Mouse (Mus musculus) spleen, adult 2 months (tissue): ENCODE measurements at regions not wholly inside any gene's neighbourhood (a gene's known extent, or its start where the extent isn't known, plus 50 kb on each side); places are given as distances from the start of the nearest gene placed in this dataset.
"Not testable (repeated sequence)": the region's sequence is repeated elsewhere in the genome, so short reads cannot be mapped to it uniquely, and the experiment has no call there.

ENCODE experiments used
- DNase-seq, 2 experiments: peaks; one replicate each; pipeline versions ENCODE4 v3.0.0 to v3.0.0-alpha.2; 2012 to 2021; ENCODE audit warnings: low spot score in 2 of 2, low read depth in 1 of 2
- H3K27ac ChIP-seq: fragments of 200-500 bp; 2 replicates; pipeline ENCODE4 v1.5.1; 2012; ENCODE audit warnings: low read length, inconsistent platforms; ENCODE audit not compliant: insufficient read depth
- H3K27me3 ChIP-seq: fragments of 200-500 bp; 2 replicates; pipeline ENCODE4 v1.6.1; 2012; ENCODE audit warnings: mild to moderate bottlenecking, moderate library complexity, low read length, inconsistent platforms; ENCODE audit not compliant: control insufficient read depth, insufficient read depth
- H3K36me3 ChIP-seq: fragments of 200-500 bp; 2 replicates; pipeline ENCODE4 v1.6.1; 2012; ENCODE audit warnings: mild to moderate bottlenecking, low read length, inconsistent platforms; ENCODE audit not compliant: control insufficient read depth, insufficient read depth
- H3K4me1 ChIP-seq: fragments of 200-500 bp; 2 replicates; pipeline ENCODE4 v1.6.1; 2011; ENCODE audit warnings: inconsistent platforms; ENCODE audit not compliant: control insufficient read depth, insufficient read depth, insufficient read length
- H3K4me3 ChIP-seq: fragments of 200-500 bp; 2 replicates; pipeline ENCODE4 v1.5.1; 2011; ENCODE audit warnings: mild to moderate bottlenecking, inconsistent platforms; ENCODE audit not compliant: insufficient read depth, insufficient read length; ENCODE audit errors: extremely low read depth
- CTCF ChIP-seq: fragments of 200-500 bp; IDR thresholded peaks from 2 replicates; pipeline ENCODE4 v1.5.1; 2011; ENCODE audit warnings: mild to moderate bottlenecking, inconsistent platforms; ENCODE audit not compliant: insufficient read depth, insufficient read length, insufficient replicate concordance; ENCODE audit errors: extremely low read depth
- POLR2A ChIP-seq: fragments of 200-500 bp; IDR thresholded peaks from 2 replicates; pipeline ENCODE4 v1.6.1; 2011; ENCODE audit warnings: low read depth, low read length, inconsistent platforms
- WGBS: fragments of 180-500 bp; shearing (Covaris S2); methylation state at CpG from one replicate; pipeline ENCODE4 v1.1.7; 2018; 5-methylcytosine and 5-hydroxymethylcytosine counted together

GRCm38 (mm10) chr4:131435222-131435621, 402.9 kb downstream of the Ptpru start:
- no peak overlapping the region for H3K27ac ChIP-seq
- H3K36me3 ChIP-seq = no peaks in the 10 kb centered on the region
- H3K4me3 ChIP-seq = no peak overlapping the region
- H3K4me1 ChIP-seq = no peaks in the 10 kb centered on the region
- WGBS = 86% methylated on average over 12 of the region's 12 CpGs
- TF ChIP-seq POLR2A = no peak
- TF ChIP-seq CTCF = no peak
- no peaks in the 10 kb centered on the region for H3K27me3 ChIP-seq
- DNase-seq = no peak

- Histone ChIP-seq H3K27ac (no peak overlapping the region), H3K36me3 (no peaks in the 10 kb centered on the region), H3K4me3 (no peak overlapping the region), H3K27me3 (no peaks in the 10 kb centered on the region), H3K4me1 (no peaks in the 10 kb centered on the region)
- no peak for TF ChIP-seq POLR2A
- 65% methylated on average over 2 of the region's 2 CpGs for WGBS
- no peak for DNase-seq
Measured at GRCm38 (mm10) chr4:131438403-131438802, 399.7 kb downstream of the Ptpru start.

GRCm38 (mm10) chr4:131438883-131439282, 399.2 kb downstream of the Ptpru start:
- no peaks in the 10 kb centered on the region for H3K27me3 ChIP-seq
- WGBS = 38% methylated on average over 2 of the region's 2 CpGs
- no peaks in the 10 kb centered on the region for H3K4me1 ChIP-seq
- DNase-seq = no peak
- H3K36me3 ChIP-seq = no peaks in the 10 kb centered on the region
- TF ChIP-seq POLR2A (no peak), CTCF (no peak)
- H3K4me3 ChIP-seq = no peak overlapping the region
- H3K27ac ChIP-seq = no peak overlapping the region

- Histone ChIP-seq H3K4me1 (no peaks in the 10 kb centered on the region), H3K27me3 (no peaks in the 10 kb centered on the region), H3K36me3 (no peaks in the 10 kb centered on the region), H3K4me3 (no peak overlapping the region), H3K27ac (no peak overlapping the region)
- no peak for TF ChIP-seq POLR2A
- DNase-seq = no peak
- 72% methylated on average over 3 of the region's 3 CpGs for WGBS
Measured at GRCm38 (mm10) chr4:131440845-131441244, 397.2 kb downstream of the Ptpru start.

GRCm38 (mm10) chr4:131443518-131443917, 394.6 kb downstream of the Ptpru start:
- DNase-seq = no peak
- H3K27me3 ChIP-seq = no peaks in the 10 kb centered on the region
- no peak overlapping the region for H3K27ac ChIP-seq
- TF ChIP-seq CTCF (no peak), POLR2A (no peak)
- H3K36me3 ChIP-seq = no peaks in the 10 kb centered on the region
- no peak overlapping the region for H3K4me3 ChIP-seq
- no peaks in the 10 kb centered on the region for H3K4me1 ChIP-seq
- 61% methylated on average over 2 of the region's 2 CpGs for WGBS

- H3K27me3 ChIP-seq, H3K27ac ChIP-seq, H3K4me3 ChIP-seq, H3K4me1 ChIP-seq, DNase-seq, H3K36me3 ChIP-seq: not testable (repeated sequence)
- WGBS = 65% methylated on average over 1 of the region's 1 CpGs
Measured at GRCm38 (mm10) chr4:131450296-131450695, 387.8 kb downstream of the Ptpru start.

- Histone ChIP-seq H3K4me3 (no peak overlapping the region), H3K27ac (no peak overlapping the region), H3K4me1 (no peaks in the 10 kb centered on the region), H3K27me3 (no peaks in the 10 kb centered on the region), H3K36me3 (no peaks in the 10 kb centered on the region)
- 76% methylated on average over 7 of the region's 7 CpGs for WGBS
- no peak for DNase-seq
- TF ChIP-seq POLR2A (no peak), CTCF (no peak)
Measured at GRCm38 (mm10) chr4:131457551-131457950, 380.5 kb downstream of the Ptpru start.

- H3K36me3 ChIP-seq = no peaks in the 10 kb centered on the region
- 84% methylated on average over 5 of the region's 5 CpGs for WGBS
- no peaks in the 10 kb centered on the region for H3K4me1 ChIP-seq
- no peak for DNase-seq
- no peak for TF ChIP-seq CTCF
- H3K27me3 ChIP-seq = no peaks in the 10 kb centered on the region
- no peak overlapping the region for H3K27ac ChIP-seq
- no peak overlapping the region for H3K4me3 ChIP-seq
Measured at GRCm38 (mm10) chr4:131459746-131460145, 378.3 kb downstream of the Ptpru start.
